Mouse (Mus musculus) retina, embryonic 14.5 days (tissue): Measurements from ENCODE around the gene Wfdc8.
"Not testable (repeated sequence)": the region's sequence is repeated elsewhere in the genome, so short reads cannot be mapped to it uniquely, and the experiment has no call there.

Experiments
- DNase-seq: peaks from one replicate; pipeline ENCODE4 v3.0.0-alpha.2; 2015; ENCODE audit warnings: low spot score

Gene Wfdc8

DNA sequence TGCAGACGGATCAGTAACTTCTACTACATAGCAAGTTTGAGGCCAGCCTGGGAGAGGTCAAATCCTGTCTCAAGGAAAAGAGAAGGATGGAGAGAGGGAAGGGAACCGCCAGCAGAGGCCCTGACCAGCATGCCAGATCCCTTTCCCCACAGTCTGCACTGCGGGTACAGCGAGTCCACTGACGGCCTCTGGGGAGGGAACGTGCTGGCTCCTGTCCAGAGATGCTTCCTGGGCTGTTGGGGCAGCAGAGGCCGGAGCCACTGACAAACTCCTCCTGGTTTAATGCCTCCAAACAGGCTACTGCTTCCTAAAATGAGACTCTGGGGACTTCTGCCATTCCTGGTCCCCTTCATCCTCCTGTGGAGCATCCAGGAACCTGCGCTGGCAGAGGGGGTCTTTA, at the start of gene Wfdc8, which contains the start of gene Wfdc6b:
TSS of gene Wfdc8 (minus strand) at position 156 of the 400 bp plus-strand sequence.
TSS of gene Wfdc6b (plus strand) at position 52 of the 400 bp plus-strand sequence.
- DNase-seq = not testable (repeated sequence)

DNA sequence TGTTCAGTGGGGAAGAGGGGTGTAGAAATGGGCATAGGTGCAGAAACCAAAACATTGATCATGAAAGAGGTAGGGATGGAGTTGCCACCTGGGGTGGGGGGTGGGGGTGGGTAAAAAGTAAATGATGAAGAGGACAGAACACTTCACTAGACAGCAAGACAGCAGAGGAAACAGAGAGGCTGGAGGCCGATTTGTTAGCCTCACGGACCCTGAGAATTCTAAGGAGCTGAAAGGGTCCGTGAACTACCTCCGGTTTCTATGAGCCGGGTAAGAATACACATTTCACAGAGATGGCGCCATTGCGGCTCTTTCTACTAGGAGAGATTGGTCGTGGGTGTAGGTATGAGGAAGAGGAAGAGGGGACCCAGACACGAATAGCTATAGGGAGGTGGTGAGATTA, 43.1 kb upstream of the Wfdc8 start, which contains the start of gene Wfdc9:
TSS of gene Wfdc9 (minus strand) at position 101 of the 400 bp plus-strand sequence.
- DNase-seq = no peak

DNA sequence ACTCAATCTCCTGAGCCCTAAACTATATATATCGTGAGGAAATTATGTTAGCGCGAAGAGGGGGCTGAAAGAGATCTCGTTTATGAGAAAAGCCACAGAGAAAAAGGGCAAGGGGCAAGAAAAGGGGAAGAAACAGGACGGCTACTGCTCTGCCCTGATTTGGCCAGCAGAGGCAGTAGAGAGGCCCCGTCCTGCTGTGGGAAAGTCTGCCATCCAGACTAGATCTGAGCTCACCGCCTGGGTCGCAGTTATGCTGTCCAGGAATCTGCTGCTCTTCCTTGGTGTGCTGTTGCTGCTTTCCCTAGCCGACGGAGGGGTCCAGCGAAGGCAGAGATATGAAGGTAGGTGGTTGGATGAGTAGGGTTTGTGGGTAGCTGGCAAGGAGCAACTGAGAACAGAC, 42.4 kb upstream of the Wfdc8 start, which contains the start of gene Wfdc10:
TSS of gene Wfdc10 (plus strand) at position 189 of the 400 bp plus-strand sequence.
- DNase-seq = peak; percentile 71

DNA sequence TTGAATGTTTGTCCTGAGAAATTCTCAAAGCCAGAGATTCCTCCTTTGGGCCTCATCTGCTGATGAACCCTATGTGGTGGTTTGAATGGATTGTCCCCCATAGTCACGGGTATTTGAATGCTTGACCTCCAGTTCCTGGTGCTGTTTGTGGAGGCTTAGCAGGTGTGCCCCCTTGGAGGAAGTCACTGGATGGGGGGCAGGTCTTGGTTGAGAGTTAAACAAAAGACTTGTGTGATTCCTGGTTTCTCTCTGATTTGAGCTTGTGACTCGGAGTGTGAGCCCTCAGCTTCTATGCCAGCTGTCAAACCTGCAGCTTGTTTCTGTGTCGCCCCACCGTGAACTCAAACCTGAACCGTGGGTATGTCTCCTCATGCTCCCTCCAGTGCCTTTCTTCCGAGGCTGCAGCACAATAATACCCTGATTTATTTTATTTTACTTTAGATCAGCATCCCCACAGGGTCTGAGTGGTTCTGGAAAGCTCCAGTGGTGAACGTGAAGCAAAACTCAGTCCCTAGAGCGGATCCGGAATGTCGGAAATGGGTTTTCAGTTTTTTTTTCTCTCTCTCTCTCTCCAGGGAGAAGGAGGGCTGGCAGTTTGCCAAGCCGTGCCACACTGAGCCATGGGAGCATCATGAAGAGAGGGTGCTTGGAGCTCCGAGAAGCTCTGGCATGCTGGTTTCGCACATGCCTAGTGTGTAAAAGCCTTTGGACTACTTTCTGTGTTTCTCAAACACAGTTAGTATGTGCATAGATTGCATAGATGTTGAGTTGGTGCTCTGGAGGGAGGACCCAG, 28.7 kb upstream of the Wfdc8 start:
- no peak for DNase-seq

- DNase-seq = peak; percentile 2
Observed at GRCm38 (mm10) chr2:164641129-164641528, 27.7 kb upstream of the Wfdc8 start.

- DNase-seq = no peak
Observed at GRCm38 (mm10) chr2:164638696-164639095, 25.3 kb upstream of the Wfdc8 start, which contains the start of gene Wfdc16. Gene Wfdc16, minus strand, starts transcription at chr2:164638796.

DNA sequence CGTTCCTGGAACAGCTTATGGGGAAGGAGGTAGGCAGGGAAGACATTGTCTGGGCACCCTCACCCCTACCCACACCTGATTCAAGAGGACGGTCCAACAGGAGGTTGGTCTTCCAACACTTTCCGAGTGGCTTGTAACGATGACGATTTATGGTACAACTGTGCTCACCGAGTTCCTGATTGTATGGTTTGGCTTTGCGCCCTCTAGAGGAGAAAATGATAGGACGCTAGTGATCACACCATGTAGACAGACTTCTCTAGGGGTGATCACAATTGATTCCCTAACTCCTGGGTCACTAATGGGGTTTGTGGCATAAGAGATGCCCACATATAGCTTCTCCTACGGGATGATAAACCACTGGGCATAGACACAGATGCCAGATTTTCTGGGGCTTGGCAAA, 21.8 kb upstream of the Wfdc8 start:
- DNase-seq = peak; percentile 16

GRCm38 (mm10) chr2:164621775-164622174, 8.3 kb upstream of the Wfdc8 start:
- DNase-seq = no peak

DNA sequence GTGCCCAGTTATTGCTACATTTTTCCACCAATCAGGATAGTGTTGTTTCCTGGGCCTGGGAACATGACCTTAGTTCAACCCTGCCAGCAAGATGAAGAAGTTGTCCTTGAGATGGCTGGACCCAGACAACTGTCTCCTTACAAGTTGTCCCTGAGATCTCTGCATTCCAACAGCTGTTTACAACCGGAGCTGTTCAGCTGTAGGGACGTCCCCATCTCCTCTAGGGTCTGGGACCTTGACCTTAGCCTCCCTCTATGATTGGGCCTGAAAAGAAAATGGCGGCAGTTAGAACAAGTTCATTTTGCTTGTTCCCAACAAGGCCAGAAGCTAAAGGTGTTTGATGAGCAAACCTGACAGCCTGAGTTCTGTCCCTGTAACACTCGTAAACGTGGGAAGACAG, 5.6 kb upstream of the Wfdc8 start:
- no peak for DNase-seq

DNA sequence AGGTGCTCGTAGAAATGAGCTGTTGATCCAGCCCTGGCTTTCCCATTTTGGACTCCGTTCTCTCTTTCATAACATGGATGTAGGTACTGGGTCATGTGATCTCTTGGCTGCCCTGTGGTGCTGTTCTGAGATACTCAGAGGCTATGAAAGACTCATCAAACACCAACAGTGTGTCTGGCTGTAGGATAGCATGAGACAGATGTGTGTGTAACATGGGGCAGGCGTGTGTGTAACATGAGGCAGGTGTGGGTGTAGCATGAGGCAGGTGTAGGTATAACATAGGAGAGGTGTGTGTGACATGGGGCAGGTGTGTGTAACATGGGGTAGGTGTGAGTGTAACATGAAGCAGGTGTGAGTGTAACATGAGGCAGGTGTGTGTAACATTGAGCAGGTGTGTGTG, 2.0 kb upstream of the Wfdc8 start:
- no peak for DNase-seq

GRCm38 (mm10) chr2:164608781-164609180, 4.6 kb downstream of the Wfdc8 start:
- DNase-seq = no peak

DNA sequence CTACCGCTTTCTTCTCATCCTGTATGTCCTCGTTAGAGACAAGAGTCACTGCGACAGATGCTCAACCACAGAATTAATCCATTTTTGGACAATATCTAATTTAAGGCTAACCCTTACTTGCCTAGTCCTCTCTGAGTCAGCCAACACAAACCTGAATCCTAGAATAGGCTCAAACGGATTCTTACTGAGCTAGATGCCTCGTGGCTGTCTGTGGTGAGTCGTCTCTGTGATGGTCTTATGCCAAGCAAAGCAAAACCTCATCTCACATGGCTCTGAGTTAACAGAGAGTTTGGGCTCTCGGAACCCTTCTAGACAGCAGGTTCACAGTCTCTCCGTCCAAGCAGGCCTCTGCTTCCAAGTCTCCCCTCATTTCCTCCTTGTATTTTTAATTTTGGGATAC, 9.0 kb downstream of the Wfdc8 start:
- DNase-seq = no peak

GRCm38 (mm10) chr2:164603482-164603881, 9.9 kb downstream of the Wfdc8 start:
- DNase-seq = no peak

DNA sequence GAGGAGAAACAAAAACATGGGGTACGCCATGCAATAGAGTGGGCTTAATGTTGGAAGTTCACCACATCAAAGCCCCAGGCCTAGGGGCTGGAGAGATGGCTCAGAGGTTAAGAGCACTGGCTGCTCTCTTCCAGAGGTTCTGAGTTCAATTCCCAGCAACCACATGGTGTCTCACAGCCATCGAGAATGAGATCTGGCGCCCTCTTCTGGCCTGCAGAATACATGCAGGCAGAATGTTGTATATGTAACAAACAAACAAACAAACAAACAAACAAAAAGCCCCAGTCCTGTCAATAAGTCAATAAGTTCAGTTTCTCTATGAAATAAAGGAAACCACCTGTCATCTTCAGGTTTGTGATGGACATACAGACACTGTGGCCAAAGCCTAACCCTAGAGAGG, 13.2 kb downstream of the Wfdc8 start:
- DNase-seq = no peak

- no peak for DNase-seq
Observed at GRCm38 (mm10) chr2:164593494-164593893, 19.9 kb downstream of the Wfdc8 start, which contains the start of gene Eppin. Gene Eppin, minus strand, starts transcription at chr2:164593594.

DNA sequence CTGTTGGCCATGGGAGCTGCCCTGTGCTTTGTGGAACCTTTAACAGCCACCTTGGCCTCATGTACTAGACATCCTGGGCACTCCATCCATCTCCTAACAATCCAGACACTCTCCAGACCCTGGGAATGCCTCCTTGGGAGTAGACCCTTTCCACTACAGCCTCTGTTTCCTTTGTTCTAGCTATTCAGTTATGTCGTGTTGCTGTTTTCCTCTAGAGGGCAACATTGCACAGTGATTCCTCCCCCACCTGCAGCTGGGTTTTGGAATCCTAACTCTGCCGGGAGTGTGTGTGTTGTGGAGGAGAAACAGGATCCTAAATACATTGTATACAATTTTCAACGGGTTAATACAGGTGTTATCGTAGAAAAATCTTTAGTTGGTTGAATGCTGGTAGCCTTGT, 21.4 kb downstream of the Wfdc8 start:
- DNase-seq = peak; percentile 79

- DNase-seq = not testable (repeated sequence)
Observed at GRCm38 (mm10) chr2:164585025-164585725, 28.3 kb downstream of the Wfdc8 start, which contains the start of gene Wfdc6a. Gene Wfdc6a, minus strand, starts transcription at chr2:164585447.

DNA sequence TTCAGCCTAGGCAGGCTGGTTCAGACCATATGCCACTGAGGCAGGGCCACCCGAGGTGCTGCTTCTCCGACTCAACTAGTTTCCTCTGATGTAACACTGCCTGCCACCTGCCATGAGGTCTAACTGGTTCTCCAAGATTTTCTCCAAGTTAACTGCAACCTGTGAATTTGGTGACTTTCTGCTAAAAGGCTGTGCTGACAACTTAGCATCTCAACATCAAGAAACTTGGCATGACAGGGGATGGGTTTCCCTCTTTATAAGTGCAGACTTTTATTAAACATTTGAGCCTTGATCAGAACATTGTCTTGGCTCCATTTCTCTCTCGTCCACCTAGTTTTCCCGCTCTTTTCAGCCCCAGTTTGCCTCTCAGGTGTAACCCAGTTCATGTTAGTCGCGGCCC, 40.1 kb downstream of the Wfdc8 start, which contains the start of gene Spint3:
TSS of gene Spint3 (minus strand) at position 101 of the 400 bp plus-strand sequence.
- not testable (repeated sequence) for DNase-seq

DNA sequence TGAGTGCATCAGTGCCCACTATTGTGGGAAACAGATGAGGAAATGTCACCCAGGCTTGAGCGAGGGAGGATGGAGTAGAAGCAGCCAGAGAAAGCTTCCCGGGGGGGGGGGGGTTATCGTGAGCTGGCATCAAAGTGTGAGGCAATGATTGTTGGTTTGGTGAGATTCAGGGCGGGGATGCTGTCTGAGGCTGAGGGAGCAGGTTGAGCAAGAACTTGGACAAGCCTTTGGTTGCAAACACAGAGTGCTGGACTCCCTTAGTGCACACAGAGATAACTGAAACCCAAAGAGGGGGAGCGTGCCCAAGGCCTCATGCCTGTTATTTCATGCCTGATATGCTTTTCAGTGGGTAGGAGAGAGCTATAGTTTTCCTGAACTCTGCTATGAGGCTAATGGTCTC, 46.0 kb downstream of the Wfdc8 start:
- DNase-seq = no peak

DNA sequence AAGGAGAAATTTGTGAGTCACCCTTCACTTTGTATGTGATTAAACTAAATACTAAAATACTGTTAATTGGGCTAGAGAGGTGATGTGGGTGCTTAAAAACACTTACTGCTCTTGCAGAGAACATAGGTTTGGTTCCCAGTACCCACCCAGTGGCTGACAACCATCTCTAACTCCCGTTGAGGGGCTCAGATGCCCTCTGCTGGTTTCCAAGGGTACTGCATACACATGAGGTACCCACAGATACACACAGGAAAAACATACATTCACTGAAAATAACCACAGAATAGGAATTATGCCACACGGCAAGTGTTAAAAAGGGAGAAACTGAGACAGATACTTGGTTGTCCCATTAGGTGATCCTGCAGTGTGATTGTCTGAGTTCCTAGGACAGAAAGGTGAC, 46.4 kb downstream of the Wfdc8 start:
- DNase-seq = no peak

GRCm38 (mm10) chr2:164564346-164564745, 49.1 kb downstream of the Wfdc8 start:
- DNase-seq = no peak

- DNase-seq = peak; percentile 74
Observed at GRCm38 (mm10) chr2:164563339-164564038, 49.9 kb downstream of the Wfdc8 start.
